Mouse (Mus musculus) activated CD4-positive, CD25-positive, alpha-beta regulatory T cell (primary cell): Measurements from ENCODE around the gene Olfr391-ps. TPM values are rescaled to one million over a fixed set of nuclear protein-coding genes. Genes with fewer than 3 reads are reported as not detected.

ENCODE experiments used
- polyA plus RNA-seq, 2 experiments: library from polyadenylated mRNA; unstranded; fragments of 100-300 nt; shearing (Covaris generic); gene quantifications; one replicate each; pipeline ENCODE4 v1.2.1; 2017

The Olfr391-ps gene
- polyA plus RNA-seq: not detected

GRCm38 (mm10) chr11:73802952-73803351, at the start of gene Olfr391-ps:
TSS of gene Olfr391-ps (minus strand) at chr11:73803052.

GRCm38 (mm10) chr11:73851354-73851753, 48.5 kb upstream of the Olfr391-ps start, which contains the start of gene Olfr393:
TSS of gene Olfr393 (minus strand) at chr11:73851454.

GRCm38 (mm10) chr11:73816949-73817348, 14.1 kb upstream of the Olfr391-ps start, which contains the start of gene Olfr392:
TSS of gene Olfr392 (minus strand) at chr11:73817049.

GRCm38 (mm10) chr11:73782664-73783063, 20.2 kb downstream of the Olfr391-ps start, which contains the start of gene Olfr390:
TSS of gene Olfr390 (plus strand) at chr11:73782964.

GRCm38 (mm10) chr11:73780613-73781012, 22.2 kb downstream of the Olfr391-ps start, which contains the start of gene Olfr389:
TSS of gene Olfr389 (minus strand) at chr11:73780713.

Other genes with a start within 250 kb of the Olfr391-ps start
- gene Olfr385, start 210.0 kb downstream of the Olfr391-ps start, polyA plus RNA-seq: not detected
- gene Olfr384, start 204.5 kb downstream of the Olfr391-ps start, polyA plus RNA-seq: under 1 TPM in 1 of 2 experiments, not detected in 1; 0.20 TPM
- not detected for gene Zfp735, start 114.3 kb downstream of the Olfr391-ps start, polyA plus RNA-seq
- not detected for gene Olfr389, start 22.3 kb downstream of the Olfr391-ps start, polyA plus RNA-seq
- under 1 TPM in 1 of 2 experiments, not detected in 1; 0.22 TPM for gene Olfr390, start 20.1 kb downstream of the Olfr391-ps start, polyA plus RNA-seq
- under 1 TPM in 1 of 2 experiments, not detected in 1; 0.06 TPM for gene Olfr392, start 14.0 kb upstream of the Olfr391-ps start, polyA plus RNA-seq
- not detected for gene Olfr393, start 48.4 kb upstream of the Olfr391-ps start, polyA plus RNA-seq
- not detected for gene Olfr394, start 87.7 kb upstream of the Olfr391-ps start, polyA plus RNA-seq
- not detected for gene Olfr395, start 106.2 kb upstream of the Olfr391-ps start, polyA plus RNA-seq
- gene Olfr23, start 133.6 kb upstream of the Olfr391-ps start, polyA plus RNA-seq: under 1 TPM in 1 of 2 experiments, not detected in 1; 0.20 TPM
- under 1 TPM in 1 of 2 experiments, not detected in 1; 0.27 TPM for gene Olfr397, start 157.8 kb upstream of the Olfr391-ps start, polyA plus RNA-seq
- under 1 TPM in 1 of 2 experiments, not detected in 1; 0.04 TPM for gene Olfr398, start 187.4 kb upstream of the Olfr391-ps start, polyA plus RNA-seq